Comparison of ENCODE assay signal across 21 mouse cellular contexts in genomic region chr17:35022541-35023060, GRCm38 (mm10). TPM values are rescaled to one million over a fixed set of nuclear protein-coding genes. Genes with fewer than 3 reads are reported as not detected.
DNase-seq lines count a peak whose midpoint lies in the region; ATAC-seq and TF ChIP-seq lines count a peak whose summit lies in the region.
"Had no signal": no experiment of that assay in that cellular context is flagged by ENCODE, and none has a peak within 500 bp of the region (broad histone marks: within the 10 kb centered on the region; RNA-seq: fewer than 3 reads in every experiment).

No protein-coding gene starts in this region.

- no peak for ATAC-seq in hindbrain, embryonic 14.5 days (ENCODE audit: low FRiP score)
- ATAC-seq in lung, postnatal 0 days: no peak
- no peak for ATAC-seq in erythroblast, adult 5-6 weeks (replicated peaks; ENCODE audit: low FRiP score, poor library complexity, severe bottlenecking)
- ATAC-seq: forebrain, embryonic 15.5 days; inflammation-experienced regulatory T-cells, adult 6 months; Patski had no signal

- peak overlapping the region; percentile 73 for H3K27ac ChIP-seq in gastrocnemius, adult 2 months
- peak overlapping the region; percentile 53; the same call in 1 of the 2 replicates for H3K27ac ChIP-seq in hindbrain, embryonic 10.5 days
- no peak overlapping the region for H3K27ac ChIP-seq in hindbrain, embryonic 14.5 days
- H3K27ac ChIP-seq in lung, postnatal 0 days (ENCODE audit: low read length): peak overlapping the region; percentile 63
- H3K27ac ChIP-seq: forebrain, embryonic 15.5 days; limb, embryonic 13.5 days had no signal

- DNase-seq in gastrocnemius, adult 2 months: peak; percentile 13
- DNase-seq in gastrocnemius, adult 18-20 months (ENCODE audit: low spot score): no peak
- no peak for DNase-seq in hindbrain, embryonic 10.5 days (ENCODE audit: low spot score)
- no peak for DNase-seq in hindbrain, embryonic 14.5 days (ENCODE audit: low spot score)
- DNase-seq in lung, postnatal 0 days (ENCODE audit: low spot score): no peak
- DNase-seq in lung, postnatal 25 days (ENCODE audit: low spot score): no peak
- DNase-seq in adrenal gland, postnatal 25 days: no peak
- DNase-seq: cerebellum, postnatal 10 days; embryo, embryonic 11 days; midbrain, embryonic 14.5 days; right cerebral cortex, adult 18-20 months; spleen, adult 18-20 months had no signal

- no peaks in the 10 kb centered on the region for H3K27me3 ChIP-seq in hindbrain, embryonic 10.5 days (ENCODE audit: insufficient read depth, poor library complexity, severe bottlenecking)
- H3K27me3 ChIP-seq in hindbrain, embryonic 14.5 days (ENCODE audit: control insufficient read depth, insufficient read depth, low read length): no peaks in the 10 kb centered on the region
- H3K27me3 ChIP-seq in lung, postnatal 0 days (replicated peaks; ENCODE audit: insufficient read depth, low read length): no peaks in the 10 kb centered on the region
- H3K27me3 ChIP-seq: CH12.LX; forebrain, embryonic 15.5 days; limb, embryonic 13.5 days; Patski; stomach, embryonic 15.5 days had no signal

- peaks cover 10% of the 10 kb centered on the region for H3K36me3 ChIP-seq in hindbrain, embryonic 10.5 days
- H3K36me3 ChIP-seq in hindbrain, embryonic 14.5 days (replicated peaks; ENCODE audit: control insufficient read depth, insufficient read depth): no peaks in the 10 kb centered on the region
- H3K36me3 ChIP-seq in lung, postnatal 0 days (ENCODE audit: insufficient read depth, low read length): no peaks in the 10 kb centered on the region
- H3K36me3 ChIP-seq: forebrain, embryonic 15.5 days; stomach, embryonic 15.5 days had no signal

- no peak for TF ChIP-seq EP300 in lung, postnatal 0 days (IDR thresholded peaks at IDR 0.05)

- 93% methylated on average over 8 of the region's 8 CpGs for WGBS in hindbrain, embryonic 10.5 days
- WGBS in hindbrain, embryonic 14.5 days: 93% methylated on average over 8 of the region's 8 CpGs
- WGBS in lung, postnatal 0 days: 85% methylated on average over 8 of the region's 8 CpGs

- H3K4me2 ChIP-seq in hindbrain, embryonic 14.5 days (replicated peaks): no peak overlapping the region
- no peak overlapping the region for H3K4me2 ChIP-seq in lung, postnatal 0 days (replicated peaks; ENCODE audit: low read depth, low read length)
- H3K4me2 ChIP-seq: forebrain, embryonic 15.5 days; limb, embryonic 13.5 days; stomach, embryonic 15.5 days had no signal

- intact Hi-C loops in gastrocnemius, adult 2 months (cut with DNase I): loop anchor here (5.0 to 10.0 kb wide), 2 partner anchors 65 to 212 kb away; partner anchors contain the start of genes Abhd16a, Atp6v1g2, Ly6g6f and Nfkbil1

- H3K9ac ChIP-seq in hindbrain, embryonic 14.5 days: no peak overlapping the region
- H3K9ac ChIP-seq in lung, postnatal 0 days (replicated peaks; ENCODE audit: low read depth): no peak overlapping the region
- H3K9ac ChIP-seq: forebrain, embryonic 15.5 days; limb, embryonic 13.5 days; stomach, embryonic 15.5 days had no signal

- H3K4me1 ChIP-seq in hindbrain, embryonic 10.5 days (replicated peaks): peaks cover 64% of the 10 kb centered on the region
- peaks cover 2% of the 10 kb centered on the region; the same call in 1 of the 2 replicates for H3K4me1 ChIP-seq in hindbrain, embryonic 14.5 days (replicated peaks; ENCODE audit: control insufficient read depth, insufficient read depth, low read length)
- peaks cover 3% of the 10 kb centered on the region; the same call in 1 of the 2 replicates for H3K4me1 ChIP-seq in lung, postnatal 0 days (ENCODE audit: insufficient read depth, low read depth, low read length)

- TF ChIP-seq CTCF in gastrocnemius, adult 2 months (IDR thresholded peaks at IDR 0.05): no peak
- no peak for TF ChIP-seq CTCF in lung, postnatal 0 days (IDR thresholded peaks at IDR 0.05)

- no peaks in the 10 kb centered on the region for H3K9me3 ChIP-seq in hindbrain, embryonic 10.5 days
- no peaks in the 10 kb centered on the region for H3K9me3 ChIP-seq in hindbrain, embryonic 14.5 days (ENCODE audit: control insufficient read depth, low read length)
- no peaks in the 10 kb centered on the region for H3K9me3 ChIP-seq in lung, postnatal 0 days (ENCODE audit: low read length)
- H3K9me3 ChIP-seq: forebrain, embryonic 15.5 days; limb, embryonic 13.5 days; stomach, embryonic 15.5 days had no signal

- no peak overlapping the region for H3K4me3 ChIP-seq in gastrocnemius, adult 2 months
- no peak overlapping the region for H3K4me3 ChIP-seq in hindbrain, embryonic 10.5 days
- no peak overlapping the region for H3K4me3 ChIP-seq in hindbrain, embryonic 14.5 days (replicated peaks; ENCODE audit: low read length)
- no peak overlapping the region for H3K4me3 ChIP-seq in lung, postnatal 0 days (ENCODE audit: low read depth, low read length)
- H3K4me3 ChIP-seq: forebrain, embryonic 15.5 days; limb, embryonic 13.5 days; stomach, embryonic 15.5 days had no signal

RNA-seq across cellular contexts. Expression of gene Sapcd1, which starts 5.2 kb away (rescaled TPM):
- not detected for total RNA-seq in gastrocnemius, adult 2 months (2021)
- total RNA-seq in gastrocnemius, adult 18-20 months (2021): not detected
- polyA plus RNA-seq in hindbrain, embryonic 10.5 days (2016; fragmentation: Nextera tagmentation; extraction: Ambion mirVana): 5.2 and 5.6 TPM in 2 replicates
- polyA plus RNA-seq in hindbrain, embryonic 14.5 days (2014; fragmentation: Nextera tagmentation; extraction: Ambion mirVana): 1.4 and 1.7 TPM in 2 replicates
- polyA plus RNA-seq in lung, postnatal 0 days (2015; fragmentation: Nextera tagmentation; extraction: Ambion mirVana): 1.7 TPM in 2 replicates
- 2.3 TPM in 1 of 2 replicates, not detected in the other for total RNA-seq in erythroblast, adult 5-6 weeks (2015; ENCODE audit: low replicate concordance)
- total RNA-seq in erythroblast, adult 5-6 weeks (2017; ENCODE audit: low replicate concordance): not detected in 2 replicates
- 0.61 TPM in 1 of 2 replicates, not detected in the other for total RNA-seq in adrenal gland, postnatal 25 days (2021)
- total RNA-seq: hematopoietic stem cell, adult 5-6 weeks; left cerebral cortex, adult 18-20 months had no signal

RNA-seq across cellular contexts. Expression of gene Vwa7, which starts 6.2 kb away (rescaled TPM):
- total RNA-seq in gastrocnemius, adult 2 months (2021): 10 to 100 TPM in 1 of 2 experiments, 1 to 10 TPM in 1; 7.8 to 14.4 TPM
- 10 to 100 TPM; 13.2 to 16.8 TPM for total RNA-seq in gastrocnemius, adult 18-20 months (2021)
- 0.10 and 0.24 TPM in 2 replicates for polyA plus RNA-seq in hindbrain, embryonic 10.5 days (2016; fragmentation: Nextera tagmentation; extraction: Ambion mirVana)
- 0.13 and 0.16 TPM in 2 replicates for polyA plus RNA-seq in hindbrain, embryonic 14.5 days (2014; fragmentation: Nextera tagmentation; extraction: Ambion mirVana)
- 0.30 and 0.36 TPM in 2 replicates for polyA plus RNA-seq in lung, postnatal 0 days (2015; fragmentation: Nextera tagmentation; extraction: Ambion mirVana)
- not detected in 2 replicates for total RNA-seq in erythroblast, adult 5-6 weeks (2015; ENCODE audit: low replicate concordance)
- total RNA-seq in erythroblast, adult 5-6 weeks (2017; ENCODE audit: low replicate concordance): not detected in 2 replicates
- total RNA-seq in adrenal gland, postnatal 25 days (2021): 0.57 and 0.97 TPM in 2 replicates

RNA-seq across cellular contexts. Expression of gene Vars, which starts 21.8 kb away (rescaled TPM):
- 10 to 100 TPM; 31.0 to 35.2 TPM for total RNA-seq in gastrocnemius, adult 2 months (2021)
- 10 to 100 TPM; 38.2 TPM for total RNA-seq in gastrocnemius, adult 18-20 months (2021)
- 176 and 199 TPM in 2 replicates for polyA plus RNA-seq in hindbrain, embryonic 10.5 days (2016; fragmentation: Nextera tagmentation; extraction: Ambion mirVana)
- polyA plus RNA-seq in hindbrain, embryonic 14.5 days (2014; fragmentation: Nextera tagmentation; extraction: Ambion mirVana): 51.0 and 51.6 TPM in 2 replicates
- polyA plus RNA-seq in lung, postnatal 0 days (2015; fragmentation: Nextera tagmentation; extraction: Ambion mirVana): 24.6 and 24.7 TPM in 2 replicates
- total RNA-seq in erythroblast, adult 5-6 weeks (2015; ENCODE audit: low replicate concordance): 24.4 and 33.4 TPM in 2 replicates
- total RNA-seq in erythroblast, adult 5-6 weeks (2017; ENCODE audit: low replicate concordance): 37.4 and 45.0 TPM in 2 replicates
- 62.4 and 64.8 TPM in 2 replicates for total RNA-seq in adrenal gland, postnatal 25 days (2021)

RNA-seq across cellular contexts. Expression of gene Msh5, which starts 23.9 kb away (rescaled TPM):
- total RNA-seq in gastrocnemius, adult 2 months (2021): not detected
- under 1 TPM in 1 of 2 experiments, not detected in 1; 0.28 TPM for total RNA-seq in gastrocnemius, adult 18-20 months (2021)
- 3.9 and 6.4 TPM in 2 replicates for polyA plus RNA-seq in hindbrain, embryonic 10.5 days (2016; fragmentation: Nextera tagmentation; extraction: Ambion mirVana)
- polyA plus RNA-seq in hindbrain, embryonic 14.5 days (2014; fragmentation: Nextera tagmentation; extraction: Ambion mirVana): 1.5 and 2.4 TPM in 2 replicates
- polyA plus RNA-seq in lung, postnatal 0 days (2015; fragmentation: Nextera tagmentation; extraction: Ambion mirVana): 1.8 and 2.4 TPM in 2 replicates
- 0.38 and 1.5 TPM in 2 replicates for total RNA-seq in erythroblast, adult 5-6 weeks (2015; ENCODE audit: low replicate concordance)
- 5.7 and 8.8 TPM in 2 replicates for total RNA-seq in erythroblast, adult 5-6 weeks (2017; ENCODE audit: low replicate concordance)
- total RNA-seq in adrenal gland, postnatal 25 days (2021): 1.3 and 1.6 TPM in 2 replicates

RNA-seq across cellular contexts. Expression of gene Clic1, which starts 27.2 kb away (rescaled TPM):
- 10 to 100 TPM in 1 of 2 experiments, 1 to 10 TPM in 1; 7.2 to 11.3 TPM for total RNA-seq in gastrocnemius, adult 2 months (2021)
- 10 to 100 TPM in 1 of 2 experiments, 1 to 10 TPM in 1; 7.5 to 11.6 TPM for total RNA-seq in gastrocnemius, adult 18-20 months (2021)
- 232 and 239 TPM in 2 replicates for polyA plus RNA-seq in hindbrain, embryonic 10.5 days (2016; fragmentation: Nextera tagmentation; extraction: Ambion mirVana)
- 23.8 and 24.7 TPM in 2 replicates for polyA plus RNA-seq in hindbrain, embryonic 14.5 days (2014; fragmentation: Nextera tagmentation; extraction: Ambion mirVana)
- polyA plus RNA-seq in lung, postnatal 0 days (2015; fragmentation: Nextera tagmentation; extraction: Ambion mirVana): 343 and 355 TPM in 2 replicates
- 74.6 and 85.9 TPM in 2 replicates for total RNA-seq in erythroblast, adult 5-6 weeks (2015; ENCODE audit: low replicate concordance)
- 66.9 and 68.8 TPM in 2 replicates for total RNA-seq in erythroblast, adult 5-6 weeks (2017; ENCODE audit: low replicate concordance)
- 79.7 and 90.5 TPM in 2 replicates for total RNA-seq in adrenal gland, postnatal 25 days (2021)
